10 mouse cellular contexts compared by ENCODE assay signal in the genomic region with DNA sequence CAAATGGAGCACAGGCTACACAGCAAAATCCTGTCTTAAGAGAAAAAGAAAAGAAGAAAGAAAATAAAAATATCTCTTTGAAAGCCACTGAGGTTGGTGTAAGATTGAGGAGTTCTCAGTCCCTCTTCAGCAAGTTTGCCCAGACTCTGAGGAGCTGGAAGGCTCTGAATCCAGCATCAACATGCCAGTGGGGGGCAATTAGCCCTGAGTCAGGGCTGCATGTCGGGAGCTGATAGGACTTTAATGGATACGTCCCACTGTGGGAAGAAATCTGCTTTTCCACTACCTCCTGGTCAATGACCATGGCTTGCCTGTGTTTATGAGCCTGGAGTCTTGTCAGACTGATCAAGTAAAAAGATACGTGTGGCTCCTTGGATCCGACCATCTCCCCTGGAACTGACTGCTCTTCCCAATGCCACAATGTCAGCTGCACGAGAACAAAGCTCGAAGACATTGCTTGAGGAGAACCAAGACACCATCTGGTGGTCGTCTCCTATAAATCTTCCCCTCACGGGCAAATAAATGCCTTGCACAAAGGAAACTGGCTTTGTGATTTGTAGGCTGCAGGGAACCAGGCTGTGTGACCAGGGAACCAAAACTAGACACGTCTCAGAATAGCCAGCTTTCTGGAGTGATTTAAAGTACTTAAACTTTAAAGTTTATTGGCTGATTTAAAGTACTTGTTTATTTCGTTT. TPM values are rescaled to one million over a fixed set of nuclear protein-coding genes. Genes with fewer than 3 reads are reported as not detected.
DNase-seq lines count a peak whose midpoint lies in the region; ATAC-seq and TF ChIP-seq lines count a peak whose summit lies in the region.
"Had no signal": no experiment of that assay in that cellular context is flagged by ENCODE, and none has a peak within 500 bp of the region (broad histone marks: within the 10 kb centered on the region; RNA-seq: fewer than 3 reads in every experiment).

No protein-coding gene starts in this region.

- H3K27ac ChIP-seq in intestine, postnatal 0 days (ENCODE audit: low read depth, low read length): no peak overlapping the region
- no peak overlapping the region for H3K27ac ChIP-seq in intestine, embryonic 16.5 days (ENCODE audit: low read length)
- H3K27ac ChIP-seq: limb, embryonic 15.5 days had no signal

- WGBS in intestine, postnatal 0 days: 56% methylated on average over 10 of the region's 10 CpGs
- 44% methylated on average over 10 of the region's 10 CpGs for WGBS in intestine, embryonic 16.5 days

- no peaks in the 10 kb centered on the region for H3K9me3 ChIP-seq in intestine, postnatal 0 days (ENCODE audit: control insufficient read depth)
- H3K9me3 ChIP-seq in intestine, embryonic 16.5 days (ENCODE audit: control insufficient read depth, low read length): no peaks in the 10 kb centered on the region
- H3K9me3 ChIP-seq: limb, embryonic 15.5 days had no signal

- no peak overlapping the region for H3K4me2 ChIP-seq in intestine, postnatal 0 days (replicated peaks; ENCODE audit: low read depth)
- no peak overlapping the region for H3K4me2 ChIP-seq in intestine, embryonic 16.5 days (ENCODE audit: low read depth, low read length)

- DNase-seq in thymus, postnatal 0 days (ENCODE audit: low spot score): peak; percentile 32
- DNase-seq in thymus, postnatal 36 days: no peak
- peak; percentile 77 for DNase-seq in embryo, embryonic 10.5 days (ENCODE audit: low spot score)
- DNase-seq in gastrocnemius, postnatal 10 days: no peak
- DNase-seq in cerebellum, adult 11 months: no peak
- DNase-seq: thymus, adult 2 months had no signal

- H3K27me3 ChIP-seq in intestine, postnatal 0 days (replicated peaks; ENCODE audit: control insufficient read depth, insufficient read depth, low read length): no peaks in the 10 kb centered on the region
- H3K27me3 ChIP-seq in intestine, embryonic 16.5 days (replicated peaks; ENCODE audit: control insufficient read depth, insufficient read depth, low read length): no peaks in the 10 kb centered on the region

- ATAC-seq in intestine, postnatal 0 days: no peak
- no peak for ATAC-seq in intestine, embryonic 16.5 days

- no peaks in the 10 kb centered on the region; the same call in 1 of the 2 replicates for H3K4me1 ChIP-seq in intestine, postnatal 0 days (replicated peaks; ENCODE audit: control insufficient read depth, insufficient read depth, low read length)
- peaks cover 8% of the 10 kb centered on the region; the same call in 1 of the 2 replicates for H3K4me1 ChIP-seq in intestine, embryonic 16.5 days (ENCODE audit: control insufficient read depth, insufficient read depth, low read length)

- no peak overlapping the region for H3K9ac ChIP-seq in intestine, postnatal 0 days (ENCODE audit: low read depth, low read length)
- H3K9ac ChIP-seq in intestine, embryonic 16.5 days (ENCODE audit: low read depth, low read length): no peak overlapping the region
- H3K9ac ChIP-seq: limb, embryonic 15.5 days had no signal

- H3K36me3 ChIP-seq in intestine, postnatal 0 days (ENCODE audit: control insufficient read depth, insufficient read depth): no peaks in the 10 kb centered on the region
- no peaks in the 10 kb centered on the region for H3K36me3 ChIP-seq in intestine, embryonic 16.5 days (ENCODE audit: control insufficient read depth, insufficient read depth, low read length)
- H3K36me3 ChIP-seq: limb, embryonic 15.5 days had no signal

- TF ChIP-seq CTCF in intestine, postnatal 0 days (IDR thresholded peaks at IDR 0.05; ENCODE audit: low read depth): peak; percentile 39

- no peak overlapping the region for H3K4me3 ChIP-seq in intestine, postnatal 0 days (ENCODE audit: low read depth, low read length)
- no peak overlapping the region for H3K4me3 ChIP-seq in intestine, embryonic 16.5 days (ENCODE audit: low read length)
- H3K4me3 ChIP-seq: limb, embryonic 15.5 days had no signal

RNA-seq across cellular contexts. Expression of gene Trim2, which starts 39.9 kb away (rescaled TPM):
- 21.2 and 22.5 TPM in 2 replicates for polyA plus RNA-seq in intestine, postnatal 0 days (2015; fragmentation: Nextera tagmentation; extraction: Ambion mirVana)
- polyA plus RNA-seq in intestine, embryonic 16.5 days (2015; fragmentation: Nextera tagmentation; extraction: Ambion mirVana): 57.0 and 57.5 TPM in 2 replicates
- 1.3 and 1.9 TPM in 2 replicates for polyA plus RNA-seq in thymus, postnatal 0 days (2015; fragmentation: Nextera tagmentation; extraction: Ambion mirVana)
- total RNA-seq in gastrocnemius, postnatal 10 days (2021): 10 to 100 TPM in 1 of 2 experiments, 1 to 10 TPM in 1; 8.6 to 11.9 TPM
- total RNA-seq: granulocyte monocyte progenitor cell, adult 5-6 weeks had no signal

Comparison
In these comparisons a context has a peak if more than half of its experiments do, and no peak if none do; other contexts are left out.
1. DNase-seq: peak in thymus, postnatal 0 days (single experiment) and embryo, embryonic 10.5 days (single experiment); none in thymus, postnatal 36 days (0 of 2), gastrocnemius, postnatal 10 days (single experiment) and cerebellum, adult 11 months (single experiment).